Mouse (Mus musculus): ENCODE measurements around the gene Lrguk. TPM values are rescaled to one million over a fixed set of nuclear protein-coding genes. Genes with fewer than 3 reads are reported as not detected.
A peak's percentile ranks its signal among the peaks of the same experiment; 100 is the strongest.

Gene Lrguk
- polyA plus RNA-seq, 1 experiment from 2014 or later, result 1.00 TPM

DNA sequence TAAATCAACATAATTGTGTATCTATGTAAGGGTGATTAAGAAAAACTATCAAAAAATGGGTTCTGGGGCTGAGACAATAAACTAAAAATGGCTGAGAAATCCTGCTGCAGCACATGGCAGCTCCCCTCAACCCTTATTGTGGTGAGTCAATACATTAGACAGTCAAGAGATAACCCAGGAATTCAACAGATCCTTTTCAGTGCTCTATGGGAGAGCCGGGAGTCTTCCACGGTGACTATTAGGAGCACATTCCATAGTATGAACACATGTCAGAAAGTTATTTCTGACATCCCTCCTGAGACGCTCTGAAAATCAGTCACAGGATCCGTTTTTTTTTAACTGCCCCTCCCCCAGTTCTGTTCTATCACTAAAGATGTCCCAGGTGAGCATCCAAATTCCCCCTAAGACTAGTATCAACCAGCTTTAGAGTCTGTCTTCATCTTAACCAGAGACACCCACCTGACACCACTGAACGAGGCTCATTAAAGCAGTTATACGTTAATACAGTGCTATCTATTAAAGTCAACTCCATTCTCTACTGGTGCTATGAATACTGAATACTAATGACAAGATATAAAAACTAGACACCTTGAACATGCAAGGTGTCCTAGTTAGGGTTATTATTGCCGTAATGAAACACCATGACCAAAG is 141.7 kb downstream of the Lrguk start:
- 80% methylated on average over 7 of the region's 7 CpGs for WGBS
- H3K4me2 ChIP-seq, result no peak overlapping the region
- no peak overlapping the region for H3K4me3 ChIP-seq
- H3K27ac ChIP-seq (replicated peaks), result no peak overlapping the region
- H3K36me3 ChIP-seq, result peaks cover 19% of the 10 kb centered on the region
- ATAC-seq (ENCODE audit: low FRiP score, low read depth), result no peak; the same call in 1 of the 2 replicates
- H3K27me3 ChIP-seq, result no peaks in the 10 kb centered on the region
- H3K4me1 ChIP-seq (replicated peaks), result peaks cover 6% of the 10 kb centered on the region
- no peaks in the 10 kb centered on the region for H3K9me3 ChIP-seq
- no peak overlapping the region for H3K9ac ChIP-seq

GRCm38 (mm10) chr6:34171748-34172457 is 142.7 kb downstream of the Lrguk start:
- WGBS, result 85% methylated on average over 12 of the region's 12 CpGs
- no peak for ATAC-seq (ENCODE audit: low FRiP score, low read depth)
- no peak overlapping the region for H3K9ac ChIP-seq

GRCm38 (mm10) chr6:34173251-34173650 is 144.0 kb downstream of the Lrguk start:
- no peak overlapping the region for H3K4me2 ChIP-seq
- 82% methylated on average over 12 of the region's 12 CpGs for WGBS
- no peak for ATAC-seq (ENCODE audit: low FRiP score, low read depth)
- no peak overlapping the region for H3K4me3 ChIP-seq
- no peaks in the 10 kb centered on the region for H3K9me3 ChIP-seq
- H3K27ac ChIP-seq (replicated peaks), result no peak overlapping the region
- 0 out of 2 replicates have a peak, but pooled peaks cover 9% of the 10 kb centered on the region for H3K36me3 ChIP-seq
- no peak overlapping the region for H3K9ac ChIP-seq
- peaks cover 10% of the 10 kb centered on the region for H3K4me1 ChIP-seq (replicated peaks)
- no peaks in the 10 kb centered on the region for H3K27me3 ChIP-seq

More at GRCm38 (mm10) chr6:34171748-34172457, 142.7 kb downstream of the Lrguk start:
- Histone ChIP-seq H3K9me3 (no peaks in the 10 kb centered on the region), H3K27ac (replicated peaks) (no peak overlapping the region), H3K4me2 (no peak overlapping the region), H3K27me3 (no peaks in the 10 kb centered on the region), H3K4me3 (no peak overlapping the region), H3K4me1 (replicated peaks) (peaks cover 10% of the 10 kb centered on the region), H3K36me3 (peaks cover 12% of the 10 kb centered on the region; the same call in 1 of the 2 replicates)

- Histone ChIP-seq H3K4me3 (no peak overlapping the region), H3K9me3 (no peaks in the 10 kb centered on the region), H3K36me3 (0 out of 2 replicates have a peak, but pooled peaks cover 2% of the 10 kb centered on the region), H3K4me1 (replicated peaks) (peaks cover 10% of the 10 kb centered on the region), H3K27me3 (no peaks in the 10 kb centered on the region), H3K4me2 (no peak overlapping the region), H3K9ac (peak overlapping the region; percentile 4; the same call in 1 of the 2 replicates), H3K27ac (replicated peaks) (no peak overlapping the region)
- ATAC-seq (ENCODE audit: low FRiP score, low read depth), result no peak
- 93% methylated on average over 8 of the region's 8 CpGs for WGBS
These were observed 145.5 kb downstream of the Lrguk start for GRCm38 (mm10) chr6:34174715-34175114.

DNA sequence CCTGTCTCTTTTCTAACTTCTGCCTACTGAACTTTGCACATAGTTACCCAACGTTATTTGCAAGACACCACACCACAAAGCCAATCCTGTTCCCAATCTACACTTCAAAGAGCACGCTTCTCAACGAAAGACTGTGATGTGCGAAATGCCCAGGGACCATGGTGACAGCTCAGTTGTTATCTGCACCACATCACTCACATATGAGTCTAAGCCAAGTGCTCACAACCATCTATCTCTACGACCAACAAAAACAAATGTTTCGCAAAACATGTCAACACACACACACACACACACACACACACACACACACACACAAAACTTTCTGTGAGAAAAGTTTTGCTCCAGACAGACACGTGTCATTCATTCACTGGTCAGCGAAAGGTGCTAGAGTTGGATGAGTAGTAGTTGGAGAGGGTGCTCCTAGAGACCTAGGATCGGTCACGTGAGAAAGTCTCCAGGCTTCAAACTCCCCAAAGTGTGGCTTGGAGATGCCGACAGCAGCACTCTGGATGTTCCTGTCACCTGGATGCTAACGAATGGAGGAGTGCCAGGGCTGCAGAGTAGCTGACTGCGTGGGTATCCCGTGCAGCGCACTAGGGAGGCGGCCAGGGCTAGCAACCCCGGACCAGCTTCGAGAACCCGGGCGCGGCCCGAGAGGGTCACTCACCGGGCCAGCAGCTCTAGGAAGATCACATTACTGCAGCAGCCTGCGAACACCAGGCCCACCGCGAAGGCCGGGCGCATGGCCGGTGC is 147.0 kb downstream of the Lrguk start:
- peak overlapping the region; percentile 74 for H3K9ac ChIP-seq
- 3% methylated on average over 29 of the region's 29 CpGs for WGBS
- peak overlapping the region; percentile 81 for H3K27ac ChIP-seq (replicated peaks)
- ATAC-seq (ENCODE audit: low FRiP score, low read depth), result peak; percentile 88
- H3K4me2 ChIP-seq, result peak overlapping the region; percentile 77
- peaks cover 10% of the 10 kb centered on the region for H3K4me1 ChIP-seq (replicated peaks)
- H3K9me3 ChIP-seq, result no peaks in the 10 kb centered on the region
- no peaks in the 10 kb centered on the region for H3K36me3 ChIP-seq
- no peaks in the 10 kb centered on the region for H3K27me3 ChIP-seq
- H3K4me3 ChIP-seq, result peak overlapping the region; percentile 73

- Histone ChIP-seq H3K4me2 (peak within 1 kb of the TSS; percentile 77), H3K9me3 (no peaks in the 10 kb centered on the region), H3K27me3 (no peaks in the 10 kb centered on the region), H3K36me3 (no peaks in the 10 kb centered on the region), H3K4me1 (replicated peaks) (peaks cover 10% of the 10 kb centered on the region), H3K9ac (peak within 1 kb of the TSS; percentile 74), H3K27ac (replicated peaks) (peak within 1 kb of the TSS; percentile 81), H3K4me3 (peak within 1 kb of the TSS; percentile 73)
- ATAC-seq (ENCODE audit: low FRiP score, low read depth), result peak; percentile 100
- WGBS, result under 1% methylated on average over 29 of the region's 29 CpGs
These were observed 147.6 kb downstream of the Lrguk start, which contains the start of gene Slc35b4 for GRCm38 (mm10) chr6:34176864-34177247. Slc35b4 (minus strand) TSS chr6:34177111.

- ATAC-seq (ENCODE audit: low FRiP score, low read depth), result no peak
- H3K36me3 ChIP-seq, result no peaks in the 10 kb centered on the region
- no peaks in the 10 kb centered on the region for H3K27me3 ChIP-seq
- no peak overlapping the region for H3K9ac ChIP-seq
- 91% methylated on average over 3 of the region's 3 CpGs for WGBS
- H3K27ac ChIP-seq (replicated peaks), result no peak overlapping the region
- no peaks in the 10 kb centered on the region for H3K9me3 ChIP-seq
- peaks cover 10% of the 10 kb centered on the region for H3K4me1 ChIP-seq (replicated peaks)
- no peak overlapping the region for H3K4me2 ChIP-seq
- no peak overlapping the region for H3K4me3 ChIP-seq
These were observed 149.8 kb downstream of the Lrguk start for GRCm38 (mm10) chr6:34179007-34179406.

DNA sequence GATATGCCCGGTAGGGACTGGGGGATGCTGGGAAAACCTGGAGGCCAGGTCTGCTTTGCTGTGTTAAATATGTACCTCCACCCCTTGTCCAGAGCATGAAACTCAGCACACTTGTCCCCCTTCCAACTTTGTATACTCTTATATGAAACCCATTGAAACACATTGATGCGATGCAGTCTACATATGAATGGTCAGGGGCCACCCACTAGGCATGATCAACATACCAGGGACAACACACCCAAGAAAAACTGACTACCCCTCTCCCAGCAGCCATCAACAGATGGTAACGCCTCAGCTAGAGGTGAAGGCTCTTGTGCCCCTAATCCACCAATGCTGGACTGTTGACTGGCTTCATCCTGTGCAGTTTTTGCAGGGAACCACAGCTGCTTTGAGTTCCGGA is 150.7 kb downstream of the Lrguk start:
- WGBS, result 86% methylated on average over 4 of the region's 4 CpGs

DNA sequence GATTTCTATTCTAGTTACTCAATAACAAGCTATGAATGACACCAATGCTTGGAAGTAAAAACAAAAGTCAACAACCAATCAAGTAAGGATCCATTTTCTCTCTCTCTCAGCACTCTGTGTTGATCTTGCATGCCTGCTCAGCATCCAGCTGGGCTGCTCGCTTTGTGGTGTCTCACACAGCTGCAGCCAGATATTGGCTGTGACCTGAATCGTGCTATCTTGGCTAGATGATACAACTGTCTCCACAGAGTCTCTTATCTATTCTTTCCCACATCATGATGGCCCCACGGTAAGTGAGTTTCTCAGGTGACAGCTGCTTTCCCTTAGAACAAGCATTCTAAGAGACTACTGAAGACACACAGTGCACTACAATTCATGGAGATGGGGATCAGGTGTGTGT is 152.7 kb downstream of the Lrguk start:
- Histone ChIP-seq H3K9ac (no peak overlapping the region), H3K4me3 (no peak overlapping the region), H3K36me3 (no peaks in the 10 kb centered on the region), H3K4me2 (no peak overlapping the region), H3K27ac (replicated peaks) (no peak overlapping the region), H3K4me1 (replicated peaks) (no peaks in the 10 kb centered on the region), H3K27me3 (no peaks in the 10 kb centered on the region), H3K9me3 (no peaks in the 10 kb centered on the region)
- no peak for ATAC-seq (ENCODE audit: low FRiP score, low read depth)
- 76% methylated on average over 3 of the region's 3 CpGs for WGBS

More for the DNA sequence above, 150.7 kb downstream of the Lrguk start:
- no peak for ATAC-seq (ENCODE audit: low FRiP score, low read depth)
- Histone ChIP-seq H3K4me1 (replicated peaks) (peaks cover 10% of the 10 kb centered on the region), H3K27me3 (no peaks in the 10 kb centered on the region), H3K4me3 (no peak overlapping the region), H3K27ac (replicated peaks) (no peak overlapping the region), H3K9me3 (no peaks in the 10 kb centered on the region), H3K9ac (no peak overlapping the region), H3K36me3 (no peaks in the 10 kb centered on the region), H3K4me2 (no peak overlapping the region)

DNA sequence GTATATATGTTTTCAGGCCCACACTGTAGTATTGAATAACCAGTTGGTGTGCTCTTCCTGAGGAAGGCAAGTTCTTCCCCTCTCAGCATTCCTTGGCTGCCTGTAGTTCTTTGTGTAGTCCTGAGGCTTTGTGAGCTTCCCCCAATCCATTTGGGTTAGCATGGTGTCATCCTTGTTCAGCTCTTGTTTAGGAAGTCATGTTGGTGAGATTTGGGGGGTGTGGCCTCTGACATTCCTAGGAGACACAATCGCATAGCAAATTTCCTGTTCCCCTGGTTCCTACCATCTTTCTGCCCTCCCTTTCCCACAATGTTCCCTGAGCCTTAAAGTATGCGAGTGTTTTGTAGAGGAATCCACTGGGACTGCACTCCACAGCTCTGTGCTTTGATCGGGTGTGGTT is 154.1 kb downstream of the Lrguk start:
- Histone ChIP-seq H3K4me3 (no peak overlapping the region), H3K4me2 (no peak overlapping the region), H3K4me1 (replicated peaks) (no peaks in the 10 kb centered on the region), H3K9me3 (no peaks in the 10 kb centered on the region), H3K27me3 (no peaks in the 10 kb centered on the region), H3K27ac (replicated peaks) (no peak overlapping the region), H3K9ac (no peak overlapping the region), H3K36me3 (no peaks in the 10 kb centered on the region)
- ATAC-seq (ENCODE audit: low FRiP score, low read depth), result no peak
- 91% methylated on average over 3 of the region's 3 CpGs for WGBS

All from hindbrain, embryonic 15.5 days (tissue).